Mouse (Mus musculus): ENCODE measurements around the gene Aldh9a1. TPM values are rescaled to one million over a fixed set of nuclear protein-coding genes. Genes with fewer than 3 reads are reported as not detected.

Aldh9a1 gene
- polyA plus RNA-seq, 1 experiment from 2014 or later, result 35.7 TPM

DNA sequence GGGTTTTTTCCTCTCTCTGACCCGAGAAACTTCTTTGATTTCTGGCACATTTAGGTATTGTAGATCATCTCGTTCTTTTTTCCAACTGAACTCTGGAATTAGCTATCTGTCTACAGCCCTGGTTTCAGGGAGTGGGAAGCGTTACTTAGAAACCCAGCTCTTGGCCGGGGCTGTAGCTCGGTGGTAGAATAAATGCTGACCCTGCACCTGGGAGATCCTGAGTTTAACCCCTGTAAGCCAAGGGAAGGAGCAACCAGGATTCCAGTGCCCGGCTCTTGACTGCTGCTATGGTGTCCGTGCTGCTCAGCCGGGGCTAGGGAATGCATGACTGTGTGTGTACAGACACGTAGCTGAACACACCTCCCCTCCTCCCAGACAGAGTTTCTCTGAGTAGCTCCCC, 8.9 kb downstream of the Aldh9a1 start:
- H3K27me3 ChIP-seq, result no peaks in the 10 kb centered on the region
- H3K27ac ChIP-seq, result no peak overlapping the region
- H3K36me3 ChIP-seq (replicated peaks), result peaks cover 23% of the 10 kb centered on the region
- 90% methylated on average over 9 of the region's 9 CpGs for WGBS
- H3K4me1 ChIP-seq, result no peaks in the 10 kb centered on the region
- H3K9me3 ChIP-seq, result no peaks in the 10 kb centered on the region
- no peak overlapping the region for H3K9ac ChIP-seq
- no peak overlapping the region for H3K4me2 ChIP-seq
- ATAC-seq (ENCODE audit: low FRiP score), result no peak
- H3K4me3 ChIP-seq (replicated peaks), result no peak overlapping the region

DNA sequence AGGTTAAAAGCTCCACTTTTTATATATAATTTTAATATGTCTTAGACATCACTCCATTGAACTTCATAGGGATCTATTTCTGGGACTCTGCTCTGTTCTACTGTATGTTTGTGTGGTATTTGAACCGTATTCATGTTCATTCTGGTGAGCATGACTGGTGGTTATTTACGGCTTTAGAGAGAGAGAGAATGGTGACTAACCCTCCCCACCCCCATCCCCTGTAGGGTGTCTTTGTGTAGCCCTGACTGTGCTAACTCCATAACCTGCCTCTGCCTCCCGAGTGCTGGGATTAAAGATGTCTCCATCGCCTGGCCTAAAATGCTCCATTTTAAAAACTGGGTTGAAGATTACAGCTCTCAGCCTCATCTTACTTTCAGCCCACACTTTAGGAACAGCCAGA, 10.5 kb downstream of the Aldh9a1 start:
- no peak for ATAC-seq (ENCODE audit: low FRiP score)
- Histone ChIP-seq H3K36me3 (replicated peaks) (peaks cover 12% of the 10 kb centered on the region), H3K9ac (no peak overlapping the region), H3K9me3 (no peaks in the 10 kb centered on the region), H3K4me1 (no peaks in the 10 kb centered on the region), H3K27ac (no peak overlapping the region), H3K4me3 (replicated peaks) (no peak overlapping the region), H3K27me3 (no peaks in the 10 kb centered on the region), H3K4me2 (no peak overlapping the region)
- 40% methylated on average over 4 of the region's 4 CpGs for WGBS

DNA sequence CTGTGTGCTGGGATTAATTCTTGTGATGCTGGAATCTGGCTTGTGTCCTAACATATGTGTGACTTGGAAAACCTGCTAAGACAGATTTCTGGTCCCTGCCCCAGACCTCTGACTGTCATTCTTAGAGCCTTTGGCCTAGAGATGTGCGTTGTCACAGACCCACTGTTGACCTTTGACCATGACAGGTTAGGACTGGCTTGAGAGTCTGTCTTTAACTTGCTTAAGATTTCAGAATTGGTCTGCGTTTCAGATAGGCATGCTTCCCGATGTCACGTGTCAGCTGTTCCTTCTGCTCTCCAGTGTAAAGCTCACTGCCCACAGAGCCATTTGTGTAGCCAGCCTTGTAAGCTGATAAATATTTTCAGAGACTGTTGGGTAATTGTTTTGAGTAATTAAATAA, 13.0 kb downstream of the Aldh9a1 start:
- Histone ChIP-seq H3K36me3 (replicated peaks) (peaks cover 9% of the 10 kb centered on the region; the same call in 1 of the 2 replicates), H3K9me3 (no peaks in the 10 kb centered on the region), H3K27me3 (no peaks in the 10 kb centered on the region), H3K4me1 (no peaks in the 10 kb centered on the region), H3K4me2 (no peak overlapping the region), H3K27ac (no peak overlapping the region), H3K4me3 (replicated peaks) (no peak overlapping the region), H3K9ac (no peak overlapping the region)
- no peak for ATAC-seq (ENCODE audit: low FRiP score)
- 85% methylated on average over 4 of the region's 4 CpGs for WGBS

DNA sequence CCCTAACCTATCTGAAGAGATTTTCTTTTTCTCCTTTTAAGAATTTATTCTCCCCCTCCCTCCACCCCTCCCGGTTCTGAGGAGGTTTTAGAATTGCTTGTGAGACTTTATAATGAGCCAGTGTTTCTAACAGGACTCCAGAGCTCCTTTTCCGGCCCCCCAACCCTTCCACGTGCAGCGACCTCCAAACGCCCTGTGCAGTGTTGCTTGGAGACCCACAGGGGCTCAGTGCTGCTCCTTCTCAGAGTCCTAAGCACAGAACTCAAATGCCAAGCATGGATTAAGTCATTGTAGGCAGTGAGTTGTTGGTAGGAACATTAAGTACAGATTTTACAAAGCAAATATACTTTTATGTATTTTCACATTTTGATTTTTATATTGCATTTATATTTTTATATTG, 13.5 kb downstream of the Aldh9a1 start:
- Histone ChIP-seq H3K4me3 (replicated peaks) (no peak overlapping the region), H3K9me3 (no peaks in the 10 kb centered on the region), H3K4me1 (no peaks in the 10 kb centered on the region), H3K27ac (no peak overlapping the region), H3K4me2 (no peak overlapping the region), H3K9ac (no peak overlapping the region), H3K27me3 (no peaks in the 10 kb centered on the region), H3K36me3 (replicated peaks) (peaks cover 8% of the 10 kb centered on the region; the same call in 1 of the 2 replicates)
- ATAC-seq (ENCODE audit: low FRiP score), result no peak
- 50% methylated on average over 5 of the region's 5 CpGs for WGBS

DNA sequence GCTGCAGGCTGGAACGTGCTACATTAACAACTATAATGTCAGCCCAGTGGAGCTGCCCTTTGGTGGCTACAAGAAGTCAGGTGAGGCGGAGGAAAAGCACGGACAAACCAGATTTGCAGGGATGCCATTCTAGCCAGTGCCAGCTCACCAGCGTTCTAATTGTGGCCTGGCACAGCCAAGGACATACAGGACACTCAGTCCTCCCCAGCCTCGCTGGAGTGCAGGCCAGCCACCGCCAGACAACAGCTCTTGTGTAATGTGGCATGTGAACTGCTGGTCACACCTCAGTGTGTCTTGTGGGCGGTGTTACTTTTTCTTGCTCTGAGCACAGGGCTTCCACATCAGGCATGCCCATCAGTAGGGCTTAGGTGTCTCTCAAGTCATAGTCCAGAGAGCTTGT, 16.0 kb downstream of the Aldh9a1 start:
- no peaks in the 10 kb centered on the region for H3K27me3 ChIP-seq
- H3K9ac ChIP-seq, result no peak overlapping the region
- H3K36me3 ChIP-seq (replicated peaks), result peaks cover 7% of the 10 kb centered on the region; the same call in 1 of the 2 replicates
- 95% methylated on average over 7 of the region's 7 CpGs for WGBS
- H3K4me2 ChIP-seq, result no peak overlapping the region
- no peak overlapping the region for H3K4me3 ChIP-seq (replicated peaks)
- H3K27ac ChIP-seq, result no peak overlapping the region
- ATAC-seq (ENCODE audit: low FRiP score), result no peak
- no peaks in the 10 kb centered on the region for H3K4me1 ChIP-seq
- no peaks in the 10 kb centered on the region for H3K9me3 ChIP-seq

DNA sequence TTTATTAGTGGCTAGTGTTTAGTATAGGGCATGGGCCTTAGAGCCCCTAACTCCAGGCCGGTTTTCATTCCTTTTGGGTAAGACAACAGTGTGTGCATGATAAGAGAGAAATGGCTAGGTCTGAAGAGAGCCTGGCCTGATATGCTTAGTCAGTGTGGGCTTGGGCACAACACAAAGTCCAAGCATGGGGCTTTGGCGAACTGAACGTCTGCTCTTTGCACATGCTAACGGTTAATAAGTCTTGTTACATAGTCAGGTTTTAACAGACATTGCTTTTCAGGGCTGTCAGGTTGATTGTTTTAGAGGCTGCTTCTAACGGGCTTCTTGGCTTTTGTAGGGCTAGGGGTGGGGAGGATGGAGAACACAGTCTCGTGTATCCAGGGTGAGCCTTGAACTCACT, 16.8 kb downstream of the Aldh9a1 start:
- H3K4me3 ChIP-seq (replicated peaks), result no peak overlapping the region
- H3K27me3 ChIP-seq, result no peaks in the 10 kb centered on the region
- 86% methylated on average over 6 of the region's 6 CpGs for WGBS
- no peak overlapping the region for H3K27ac ChIP-seq
- H3K36me3 ChIP-seq (replicated peaks), result peaks cover 7% of the 10 kb centered on the region; the same call in 1 of the 2 replicates
- ATAC-seq (ENCODE audit: low FRiP score), result no peak
- no peaks in the 10 kb centered on the region for H3K4me1 ChIP-seq
- H3K4me2 ChIP-seq, result no peak overlapping the region
- no peaks in the 10 kb centered on the region for H3K9me3 ChIP-seq
- no peak overlapping the region for H3K9ac ChIP-seq

DNA sequence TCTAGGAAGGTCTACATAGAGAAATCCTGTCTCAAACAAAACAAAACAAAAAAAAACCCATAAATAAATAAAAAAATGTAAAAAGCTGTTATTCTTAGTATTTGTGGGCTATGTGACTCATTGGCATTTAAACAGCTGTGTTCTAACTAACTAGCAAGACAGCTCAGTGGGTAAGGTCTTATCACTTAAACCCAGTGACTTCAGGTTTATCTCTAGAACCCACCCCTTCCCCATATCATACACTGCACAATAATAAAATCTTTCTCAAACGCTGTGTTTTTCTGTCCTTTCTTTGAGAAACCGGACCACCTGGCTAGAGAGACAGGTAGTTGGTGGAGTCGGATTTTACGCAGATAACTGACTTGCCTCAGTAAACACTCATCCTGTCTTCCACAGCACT, 18.2 kb downstream of the Aldh9a1 start:
- WGBS, result 93% methylated on average over 4 of the region's 4 CpGs
- Histone ChIP-seq H3K4me2 (no peak overlapping the region), H3K4me1 (no peaks in the 10 kb centered on the region), H3K27me3 (no peaks in the 10 kb centered on the region), H3K4me3 (replicated peaks) (no peak overlapping the region), H3K36me3 (replicated peaks) (peaks cover 7% of the 10 kb centered on the region; the same call in 1 of the 2 replicates), H3K9me3 (no peaks in the 10 kb centered on the region), H3K27ac (no peak overlapping the region), H3K9ac (no peak overlapping the region)
- no peak for ATAC-seq (ENCODE audit: low FRiP score)

DNA sequence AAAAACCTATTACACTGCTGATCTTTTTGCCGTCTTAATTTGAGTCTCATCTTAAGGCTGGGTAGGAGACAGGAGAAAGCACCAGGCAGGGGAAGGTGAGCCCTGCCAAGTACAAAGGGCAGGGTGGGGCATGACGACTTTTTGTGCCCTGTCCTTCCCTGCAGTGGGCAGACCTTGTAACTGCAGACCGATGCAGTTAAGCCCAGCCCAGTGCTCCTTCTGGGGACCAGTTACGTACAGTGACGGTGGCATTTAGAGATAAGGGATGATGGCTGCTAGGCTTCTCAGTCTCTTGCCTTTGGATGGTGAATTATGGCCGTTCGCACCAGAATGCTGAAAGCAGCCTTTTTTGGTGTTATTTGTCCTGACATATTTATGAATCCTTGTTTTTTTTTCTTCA, 18.7 kb downstream of the Aldh9a1 start:
- no peaks in the 10 kb centered on the region for H3K4me1 ChIP-seq
- no peak overlapping the region for H3K4me3 ChIP-seq (replicated peaks)
- no peak overlapping the region for H3K4me2 ChIP-seq
- no peaks in the 10 kb centered on the region for H3K9me3 ChIP-seq
- H3K27ac ChIP-seq, result no peak overlapping the region
- H3K27me3 ChIP-seq, result no peaks in the 10 kb centered on the region
- ATAC-seq (ENCODE audit: low FRiP score), result no peak
- H3K9ac ChIP-seq, result no peak overlapping the region
- 90% methylated on average over 7 of the region's 7 CpGs for WGBS
- H3K36me3 ChIP-seq (replicated peaks), result peaks cover 7% of the 10 kb centered on the region; the same call in 1 of the 2 replicates

DNA sequence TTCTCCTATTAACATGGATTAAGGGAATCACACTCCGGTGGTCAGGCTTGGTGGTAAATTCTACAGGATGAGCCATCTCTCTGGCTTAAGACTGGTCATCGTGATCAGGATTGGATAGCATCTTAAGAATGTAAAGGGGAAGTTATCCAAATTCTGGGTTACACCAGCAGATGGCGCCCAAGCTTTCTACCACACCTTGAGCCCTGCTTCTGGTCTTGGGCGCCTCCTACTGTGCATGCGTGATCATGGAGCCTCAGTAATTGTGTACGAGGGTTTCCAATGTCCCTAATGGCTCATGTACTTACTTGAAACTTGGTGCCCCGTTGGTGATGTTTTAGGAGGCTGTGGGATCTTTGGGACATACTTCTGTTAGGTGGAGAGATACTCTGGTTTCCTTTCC, 20.1 kb downstream of the Aldh9a1 start:
- Histone ChIP-seq H3K9ac (no peak overlapping the region), H3K27ac (no peak overlapping the region), H3K36me3 (replicated peaks) (peaks cover 7% of the 10 kb centered on the region; the same call in 1 of the 2 replicates), H3K9me3 (no peaks in the 10 kb centered on the region), H3K27me3 (no peaks in the 10 kb centered on the region), H3K4me1 (peaks cover 8% of the 10 kb centered on the region), H3K4me2 (no peak overlapping the region), H3K4me3 (replicated peaks) (no peak overlapping the region)
- ATAC-seq (ENCODE audit: low FRiP score), result peak; percentile 49; the same call in 1 of the 2 replicates
- 11% methylated on average over 7 of the region's 7 CpGs for WGBS

DNA sequence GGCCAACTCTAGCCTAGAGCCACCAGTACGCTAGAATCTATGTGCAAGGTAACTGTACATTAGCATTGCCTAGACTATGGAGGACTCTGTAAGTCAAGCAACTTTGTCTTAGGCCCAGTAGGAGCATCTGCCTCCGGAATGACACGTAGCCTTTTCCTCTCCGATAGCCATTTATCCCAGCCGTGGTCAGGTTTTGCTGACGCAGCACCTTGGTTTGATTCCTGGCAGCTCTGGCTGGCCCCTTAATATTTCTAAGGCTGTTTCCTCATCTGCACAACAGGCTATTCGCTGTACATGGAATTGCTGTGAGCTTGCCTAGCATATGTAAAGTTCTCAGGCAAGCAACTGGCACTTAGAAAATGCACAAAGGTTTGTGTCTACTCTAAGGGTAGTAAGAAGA, 22.9 kb downstream of the Aldh9a1 start:
- WGBS, result 94% methylated on average over 7 of the region's 7 CpGs
- Histone ChIP-seq H3K36me3 (replicated peaks) (0 out of 2 replicates have a peak, but pooled peaks cover under 1% of the 10 kb centered on the region), H3K4me3 (replicated peaks) (no peak overlapping the region), H3K9me3 (no peaks in the 10 kb centered on the region), H3K27me3 (no peaks in the 10 kb centered on the region), H3K9ac (no peak overlapping the region), H3K4me2 (no peak overlapping the region), H3K27ac (no peak overlapping the region), H3K4me1 (peaks cover 8% of the 10 kb centered on the region)
- ATAC-seq (ENCODE audit: low FRiP score), result no peak

DNA sequence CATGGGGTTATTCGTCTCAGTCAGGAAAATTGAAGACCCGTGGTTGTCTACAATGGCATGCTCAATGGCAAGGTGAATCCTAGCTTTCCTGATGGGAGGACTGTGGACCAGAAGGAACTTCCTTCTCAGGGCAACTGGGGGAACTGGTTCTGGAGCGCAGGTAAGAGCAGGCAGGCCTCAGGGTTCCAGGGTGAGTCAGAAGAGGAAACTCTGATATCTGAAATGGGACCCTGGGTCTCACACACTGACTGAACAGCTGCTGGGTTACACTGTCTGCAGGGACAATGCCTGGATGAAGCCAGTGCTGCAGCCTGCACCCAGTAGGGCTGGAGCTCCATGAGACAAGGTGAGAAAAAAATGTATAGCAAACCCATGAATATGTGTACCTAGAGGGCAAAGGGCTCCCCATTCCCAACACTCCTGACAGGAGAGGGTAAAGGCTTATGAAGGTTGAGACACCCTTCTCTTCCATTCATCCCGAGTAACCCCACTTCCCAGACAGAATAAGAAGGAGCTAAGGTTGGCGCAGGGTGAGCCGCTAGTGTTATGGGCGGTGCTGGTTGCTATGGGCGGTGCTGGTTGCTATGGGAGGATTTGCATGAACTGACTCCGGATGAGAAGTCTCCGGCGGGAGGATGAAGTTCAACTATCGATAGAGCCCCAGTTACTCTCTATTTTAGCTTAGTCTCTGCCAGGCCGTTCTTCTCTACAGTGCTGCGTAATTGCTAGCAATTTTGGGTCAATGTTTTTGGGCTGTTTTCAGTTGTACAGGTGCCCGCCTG, 24.4 kb downstream of the Aldh9a1 start:
- Histone ChIP-seq H3K36me3 (replicated peaks) (no peaks in the 10 kb centered on the region), H3K4me1 (peaks cover 8% of the 10 kb centered on the region), H3K9me3 (no peaks in the 10 kb centered on the region), H3K4me2 (peak overlapping the region; percentile 39), H3K27ac (no peak overlapping the region), H3K4me3 (replicated peaks) (no peak overlapping the region), H3K9ac (no peak overlapping the region), H3K27me3 (no peaks in the 10 kb centered on the region)
- WGBS, result 19% methylated on average over 15 of the region's 15 CpGs
- ATAC-seq (ENCODE audit: low FRiP score), result peak; percentile 58

DNA sequence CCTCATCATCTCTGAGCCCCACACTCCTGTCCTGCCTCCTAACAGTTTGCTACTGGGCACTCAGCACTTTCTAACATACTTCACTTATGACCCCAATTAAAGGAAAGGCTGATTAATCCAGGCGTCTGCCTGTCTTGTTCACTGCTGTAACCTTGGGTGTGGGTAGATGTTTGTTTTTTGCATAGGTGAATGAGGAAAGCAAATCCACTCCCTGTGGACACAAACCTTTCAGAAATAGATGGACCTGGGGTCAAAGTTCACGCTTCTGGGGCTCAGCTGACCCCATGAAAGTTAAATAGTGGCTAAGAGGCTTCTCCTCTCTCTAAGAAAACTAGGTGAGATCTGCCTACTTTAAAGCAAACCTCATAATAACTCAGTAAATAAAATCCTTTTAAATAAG, 25.2 kb downstream of the Aldh9a1 start:
- Histone ChIP-seq H3K4me1 (peaks cover 8% of the 10 kb centered on the region), H3K27me3 (no peaks in the 10 kb centered on the region), H3K4me2 (no peak overlapping the region), H3K9me3 (no peaks in the 10 kb centered on the region), H3K4me3 (replicated peaks) (no peak overlapping the region), H3K27ac (no peak overlapping the region), H3K36me3 (replicated peaks) (no peaks in the 10 kb centered on the region), H3K9ac (no peak overlapping the region)
- 61% methylated on average over 2 of the region's 2 CpGs for WGBS
- ATAC-seq (ENCODE audit: low FRiP score), result no peak

DNA sequence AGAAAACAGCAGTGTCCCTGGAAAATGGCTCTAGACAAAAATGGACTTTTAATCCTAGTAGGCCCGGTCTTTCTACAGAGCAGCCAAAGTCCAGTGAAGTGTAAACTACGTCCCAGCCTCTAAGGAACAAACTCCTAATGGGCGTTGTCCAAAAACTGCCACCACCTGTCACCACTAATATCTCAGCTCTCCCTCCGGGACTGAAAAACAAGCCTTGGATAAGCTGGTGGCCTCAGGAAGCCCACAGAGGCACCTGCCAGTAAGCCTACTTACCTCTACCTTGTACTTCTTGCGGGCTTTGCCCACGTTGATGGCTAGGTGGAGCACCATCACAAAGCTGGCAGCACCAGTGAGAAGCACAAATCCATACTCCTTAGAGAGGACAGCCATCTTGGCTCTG, 28.2 kb downstream of the Aldh9a1 start:
- H3K4me3 ChIP-seq (replicated peaks), result no peak overlapping the region
- H3K27ac ChIP-seq, result no peak overlapping the region
- no peaks in the 10 kb centered on the region for H3K27me3 ChIP-seq
- no peaks in the 10 kb centered on the region for H3K36me3 ChIP-seq (replicated peaks)
- ATAC-seq (ENCODE audit: low FRiP score), result no peak
- 63% methylated on average over 6 of the region's 6 CpGs for WGBS
- no peak overlapping the region for H3K4me2 ChIP-seq
- H3K9ac ChIP-seq, result no peak overlapping the region
- H3K4me1 ChIP-seq, result peaks cover 13% of the 10 kb centered on the region
- no peaks in the 10 kb centered on the region for H3K9me3 ChIP-seq
